Comparison of ENCODE assay signal across 8 mouse cellular contexts in genomic region chr11:117949392-117950091, GRCm38 (mm10). TPM values are rescaled to one million over a fixed set of nuclear protein-coding genes. Genes with fewer than 3 reads are reported as not detected.
DNase-seq lines count a peak whose midpoint lies in the region; ATAC-seq and TF ChIP-seq lines count a peak whose summit lies in the region.

No protein-coding gene starts in this region.

- H3K27ac ChIP-seq in hindbrain, embryonic 15.5 days (replicated peaks): no peak overlapping the region
- H3K27ac ChIP-seq in liver, embryonic 11.5 days (ENCODE audit: low read depth, low read length): no peak overlapping the region
- H3K27ac ChIP-seq in midbrain, postnatal 0 days (ENCODE audit: low read depth, low read length): no peak overlapping the region

- peak; percentile 67 to 83 for DNase-seq in adrenal gland, adult (ENCODE audit: inconsistent age in 2 of 2, low spot score in 1 of 2)
- DNase-seq in adrenal gland, adult 8-10 months: no peak
- peak; percentile 71 for DNase-seq in adrenal gland, postnatal 25 days
- peak; percentile 96 for DNase-seq in gastrocnemius, postnatal 10 days
- peak; percentile 66 for DNase-seq in liver, embryonic 11.5 days (ENCODE audit: low spot score)
- DNase-seq in midbrain, postnatal 0 days (ENCODE audit: low spot score): peak; percentile 76
- peak; percentile 89 for DNase-seq in urinary bladder, postnatal 14 days (ENCODE audit: low spot score)

- peak overlapping the region; percentile 58 for H3K4me2 ChIP-seq in hindbrain, embryonic 15.5 days
- H3K4me2 ChIP-seq in liver, embryonic 11.5 days: peak overlapping the region; percentile 75
- peak overlapping the region; percentile 44 for H3K4me2 ChIP-seq in midbrain, postnatal 0 days (ENCODE audit: low read depth, low read length, poor library complexity, severe bottlenecking)

- peak overlapping the region; percentile 25 for H3K9ac ChIP-seq in hindbrain, embryonic 15.5 days
- H3K9ac ChIP-seq in liver, embryonic 11.5 days (ENCODE audit: low read depth, low read length): peak overlapping the region; percentile 39
- peak overlapping the region; percentile 48 for H3K9ac ChIP-seq in midbrain, postnatal 0 days (replicated peaks; ENCODE audit: low read length, poor library complexity, severe bottlenecking)

- H3K4me1 ChIP-seq in hindbrain, embryonic 15.5 days (replicated peaks): peaks cover 20% of the 10 kb centered on the region
- H3K4me1 ChIP-seq in liver, embryonic 11.5 days (replicated peaks; ENCODE audit: control insufficient read depth, insufficient read depth, low read length): peaks cover 7% of the 10 kb centered on the region
- H3K4me1 ChIP-seq in midbrain, postnatal 0 days (ENCODE audit: insufficient read depth, low read length): peaks cover 7% of the 10 kb centered on the region; the same call in 1 of the 2 replicates

- 2% methylated on average over 49 of the region's 49 CpGs for WGBS in hindbrain, embryonic 15.5 days
- 5% methylated on average over 49 of the region's 49 CpGs for WGBS in liver, embryonic 11.5 days
- 3% methylated on average over 49 of the region's 49 CpGs for WGBS in midbrain, postnatal 0 days

- no peaks in the 10 kb centered on the region for H3K9me3 ChIP-seq in hindbrain, embryonic 15.5 days
- no peaks in the 10 kb centered on the region for H3K9me3 ChIP-seq in liver, embryonic 11.5 days (ENCODE audit: control insufficient read depth, low read length)
- H3K9me3 ChIP-seq in midbrain, postnatal 0 days (ENCODE audit: low read length): no peaks in the 10 kb centered on the region

- peak; percentile 76 for ATAC-seq in hindbrain, embryonic 15.5 days (ENCODE audit: low FRiP score, low read depth)
- peak; percentile 61 for ATAC-seq in liver, embryonic 11.5 days (replicated peaks; ENCODE audit: low FRiP score)
- 0 out of 2 replicates have a peak, but pooled peaks have one; percentile 41 for ATAC-seq in midbrain, postnatal 0 days (ENCODE audit: low FRiP score)

- TF ChIP-seq CTCF in midbrain, postnatal 0 days (IDR thresholded peaks at IDR 0.05): no peak

- peaks cover 2% of the 10 kb centered on the region; the same call in 1 of the 2 replicates for H3K27me3 ChIP-seq in hindbrain, embryonic 15.5 days
- peaks cover 27% of the 10 kb centered on the region for H3K27me3 ChIP-seq in liver, embryonic 11.5 days (replicated peaks; ENCODE audit: control insufficient read depth, insufficient read depth, low read length)
- 0 out of 2 replicates have a peak, but pooled peaks cover 6% of the 10 kb centered on the region for H3K27me3 ChIP-seq in midbrain, postnatal 0 days (ENCODE audit: insufficient read depth, low read length)

- H3K36me3 ChIP-seq in hindbrain, embryonic 15.5 days: no peaks in the 10 kb centered on the region
- no peaks in the 10 kb centered on the region for H3K36me3 ChIP-seq in liver, embryonic 11.5 days (ENCODE audit: control insufficient read depth, insufficient read depth, low read length)
- no peaks in the 10 kb centered on the region for H3K36me3 ChIP-seq in midbrain, postnatal 0 days (ENCODE audit: insufficient read depth, low read length)

- peak overlapping the region; percentile 26 for H3K4me3 ChIP-seq in hindbrain, embryonic 15.5 days
- H3K4me3 ChIP-seq in liver, embryonic 11.5 days (ENCODE audit: low read depth, low read length): peak overlapping the region; percentile 38
- peak overlapping the region; percentile 18; the same call in 1 of the 2 replicates for H3K4me3 ChIP-seq in midbrain, postnatal 0 days (ENCODE audit: low read depth, low read length)

RNA-seq across cellular contexts. Expression of gene Socs3, which starts 20.3 kb away (rescaled TPM):
- total RNA-seq in adrenal gland, adult 8-10 months (2022): 10 to 100 TPM in 1 of 4 experiments, 1 to 10 TPM in 3; 4.4 to 14.6 (median 5.4) TPM
- total RNA-seq in adrenal gland, postnatal 25 days (2021): 8.8 and 9.0 TPM in 2 replicates
- total RNA-seq in gastrocnemius, postnatal 10 days (2021): 1 to 10 TPM; 6.2 to 9.8 TPM
- polyA plus RNA-seq in hindbrain, embryonic 15.5 days (2015; fragmentation: Nextera tagmentation; extraction: Ambion mirVana): 7.8 and 9.2 TPM in 2 replicates
- polyA plus RNA-seq in liver, embryonic 11.5 days (2014; fragmentation: Nextera tagmentation; extraction: Ambion mirVana): 3.7 and 4.6 TPM in 2 replicates
- total RNA-seq in midbrain, postnatal 0 days (2014; rRNA removed): 7.3 and 8.5 TPM in 2 replicates
- polyA plus RNA-seq in midbrain, postnatal 0 days (2015; fragmentation: Nextera tagmentation; extraction: Ambion mirVana): 4.4 and 4.9 TPM in 2 replicates

RNA-seq across cellular contexts. Expression of gene Pgs1, which starts 36.5 kb away (rescaled TPM):
- 10 to 100 TPM; 52.7 to 76.9 (median 68.2) TPM for total RNA-seq in adrenal gland, adult 8-10 months (2022)
- total RNA-seq in adrenal gland, postnatal 25 days (2021): 58.9 and 60.0 TPM in 2 replicates
- total RNA-seq in gastrocnemius, postnatal 10 days (2021): 10 to 100 TPM; 17.8 to 21.6 TPM
- polyA plus RNA-seq in hindbrain, embryonic 15.5 days (2015; fragmentation: Nextera tagmentation; extraction: Ambion mirVana): 59.4 and 63.7 TPM in 2 replicates
- polyA plus RNA-seq in liver, embryonic 11.5 days (2014; fragmentation: Nextera tagmentation; extraction: Ambion mirVana): 31.5 and 31.9 TPM in 2 replicates
- total RNA-seq in midbrain, postnatal 0 days (2014; rRNA removed): 62.0 and 72.2 TPM in 2 replicates
- 55.0 and 61.8 TPM in 2 replicates for polyA plus RNA-seq in midbrain, postnatal 0 days (2015; fragmentation: Nextera tagmentation; extraction: Ambion mirVana)
